Mouse (Mus musculus) liver, postnatal 0 days (tissue): Measurements from ENCODE around the gene Mtrex. TPM values are rescaled to one million over a fixed set of nuclear protein-coding genes. Genes with fewer than 3 reads are reported as not detected.
A peak's percentile ranks its signal among the peaks of the same experiment; 100 is the strongest.

ENCODE experiments used
- ATAC-seq: fragments of 200-750 bp; cut with Nextera tagmentation; 2 replicates; pipeline ENCODE4 v1.8.0; 2017; ENCODE audit warnings: mild to moderate bottlenecking, moderate library complexity
- DNase-seq: peaks from one replicate; pipeline ENCODE4 v3.0.0-alpha.2; 2016
- H3K27ac ChIP-seq: fragments of 300-500 bp; sonication (generic); 2 replicates; pipeline ENCODE4 v1.5.1; 2014; ENCODE audit warnings: antibody characterized with exemption, moderate library complexity, mild to moderate bottlenecking, low read depth
- H3K27me3 ChIP-seq: fragments of 300-500 bp; sonication (generic); 2 replicates; pipeline ENCODE4 v1.6.1; 2014; ENCODE audit warnings: low read length, control low read depth, mixed read lengths; ENCODE audit not compliant: insufficient read depth
- H3K36me3 ChIP-seq: fragments of 300-500 bp; sonication (generic); replicated peaks from 2 replicates; pipeline ENCODE4 v1.6.1; 2014; ENCODE audit warnings: mild to moderate bottlenecking, control low read depth, low read length, moderate library complexity, mixed read lengths; ENCODE audit not compliant: insufficient read depth
- H3K4me1 ChIP-seq: fragments of 300-500 bp; sonication (generic); 2 replicates; pipeline ENCODE4 v1.6.1; 2014; ENCODE audit warnings: antibody characterized with exemption, mild to moderate bottlenecking, control low read depth; ENCODE audit not compliant: insufficient read depth
- H3K4me2 ChIP-seq: fragments of 300-500 bp; sonication (generic); 2 replicates; pipeline ENCODE4 v1.6.1; 2014; ENCODE audit warnings: low read depth, mild to moderate bottlenecking, low read length, moderate library complexity, mixed read lengths
- H3K4me3 ChIP-seq: fragments of 300-500 bp; sonication (generic); 2 replicates; pipeline ENCODE4 v1.5.1; 2014; ENCODE audit warnings: low read depth, low read length
- H3K9ac ChIP-seq: fragments of 300-500 bp; sonication (generic); replicated peaks from 2 replicates; pipeline ENCODE4 v1.6.1; 2014; ENCODE audit warnings: mild to moderate bottlenecking, moderate library complexity
- H3K9me3 ChIP-seq: fragments of 300-500 bp; sonication (generic); 2 replicates; pipeline ENCODE4 v1.6.1; 2016; ENCODE audit warnings: mild to moderate bottlenecking, control low read depth, low read length, mixed read lengths
- CTCF ChIP-seq: sonication (generic); IDR thresholded peaks from 2 replicates; pipeline ENCODE4 v1.5.1; 2016; ENCODE audit warnings: antibody characterized with exemption, low read depth
- EP300 ChIP-seq: IDR thresholded peaks from 2 replicates; pipeline ENCODE4 v1.6.1; 2016; ENCODE audit warnings: antibody characterized with exemption, low read depth, mild to moderate bottlenecking
- WGBS: fragments of 180-500 bp; shearing (Covaris S2); extraction: QIAGEN DNeasy Blood & Tissue Kit; methylation state at CpG from one replicate; pipeline ENCODE4 v1.1.7; 2014; ENCODE audit not compliant: insufficient replicate concordance; 5-methylcytosine and 5-hydroxymethylcytosine counted together
- polyA plus RNA-seq: library from polyadenylated mRNA; unstranded; fragments of >200 nt; fragmentation: Nextera tagmentation; extraction: Ambion mirVana; gene quantifications from 2 replicates; pipeline ENCODE4 v1.2.1, GENCODE M21; 2015

Gene Mtrex
- polyA plus RNA-seq, 1 experiment from 2014 or later: 13.8 TPM

DNA sequence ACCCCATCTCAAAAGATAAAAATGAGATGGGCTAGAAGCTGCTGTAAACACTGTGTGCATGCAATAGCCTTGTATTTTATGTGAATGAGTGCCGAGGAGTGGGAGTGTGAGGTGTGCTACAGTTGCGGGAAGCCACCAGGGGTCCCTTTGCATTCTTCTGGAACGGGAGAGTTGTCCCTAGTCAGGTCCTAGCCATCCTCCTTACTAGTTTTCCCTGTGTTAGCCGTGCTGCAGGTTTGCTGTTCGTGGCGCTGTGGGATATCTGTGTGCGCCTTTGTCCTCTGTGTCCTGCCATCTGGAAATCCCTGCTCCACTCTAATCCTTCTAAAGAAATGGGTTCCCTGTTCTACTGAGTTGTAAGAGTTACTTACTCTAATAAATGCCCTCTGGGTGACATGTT, 69.3 kb downstream of the Mtrex start:
- DNase-seq: no peak
- H3K27me3 ChIP-seq: no peaks in the 10 kb centered on the region

GRCm38 (mm10) chr13:112854402-112854801, 72.8 kb downstream of the Mtrex start:
- Histone ChIP-seq H3K9ac (no peak overlapping the region), H3K27ac (no peak overlapping the region), H3K4me3 (no peak overlapping the region), H3K36me3 (peaks cover 11% of the 10 kb centered on the region), H3K27me3 (no peaks in the 10 kb centered on the region), H3K9me3 (no peaks in the 10 kb centered on the region), H3K4me1 (no peaks in the 10 kb centered on the region), H3K4me2 (no peak overlapping the region)
- 83% methylated on average over 6 of the region's 6 CpGs for WGBS
- DNase-seq (no peak), ATAC-seq (no peak)
- TF ChIP-seq CTCF: no peak; the same call in 1 of the 2 replicates
- no peak for TF ChIP-seq EP300

More for the DNA sequence above, 69.3 kb downstream of the Mtrex start:
- Histone ChIP-seq H3K4me3 (no peak overlapping the region), H3K27ac (no peak overlapping the region), H3K9me3 (no peaks in the 10 kb centered on the region), H3K4me2 (no peak overlapping the region), H3K36me3 (peaks cover 22% of the 10 kb centered on the region), H3K4me1 (peaks cover 7% of the 10 kb centered on the region; the same call in 1 of the 2 replicates), H3K9ac (no peak overlapping the region)
- ATAC-seq: no peak
- TF ChIP-seq EP300 (no peak), CTCF (no peak)
- WGBS: 93% methylated on average over 7 of the region's 7 CpGs

DNA sequence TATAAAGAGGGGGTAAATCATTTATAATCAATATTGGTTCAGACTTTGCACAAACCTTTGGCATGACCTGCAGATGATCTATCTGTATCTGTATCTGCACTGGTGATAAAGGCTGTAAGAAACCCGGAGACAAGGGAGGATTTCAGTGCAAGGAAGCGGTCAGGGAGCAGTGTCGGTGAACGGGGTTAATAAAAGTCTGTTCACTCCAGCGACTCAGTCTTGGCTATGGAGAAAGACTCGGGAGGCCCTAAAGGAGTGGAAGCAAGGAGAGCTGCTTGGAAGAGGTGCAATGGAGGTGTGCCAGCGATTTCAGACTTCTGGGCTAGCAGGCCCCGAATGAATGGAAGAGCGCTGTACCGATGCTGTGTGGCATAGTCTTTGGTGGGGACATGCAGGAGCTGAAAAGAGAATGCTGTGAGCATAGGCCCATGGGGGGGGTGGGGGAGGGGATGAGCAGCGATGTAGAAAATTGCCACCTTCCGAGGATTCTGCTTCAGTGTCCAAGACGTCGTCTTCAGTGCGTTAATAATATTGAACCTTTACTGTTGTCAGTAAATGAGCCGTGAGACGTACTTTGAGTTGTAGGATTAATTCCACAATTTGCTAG, 73.4 kb downstream of the Mtrex start:
- TF ChIP-seq EP300: no peak
- TF ChIP-seq CTCF: no peak
- Histone ChIP-seq H3K4me3 (no peak overlapping the region), H3K36me3 (peaks cover 7% of the 10 kb centered on the region), H3K4me1 (no peaks in the 10 kb centered on the region), H3K27ac (no peak overlapping the region), H3K4me2 (no peak overlapping the region), H3K9ac (no peak overlapping the region), H3K27me3 (no peaks in the 10 kb centered on the region), H3K9me3 (no peaks in the 10 kb centered on the region)
- DNase-seq: no peak
- ATAC-seq: no peak
- WGBS: 82% methylated on average over 17 of the region's 17 CpGs

DNA sequence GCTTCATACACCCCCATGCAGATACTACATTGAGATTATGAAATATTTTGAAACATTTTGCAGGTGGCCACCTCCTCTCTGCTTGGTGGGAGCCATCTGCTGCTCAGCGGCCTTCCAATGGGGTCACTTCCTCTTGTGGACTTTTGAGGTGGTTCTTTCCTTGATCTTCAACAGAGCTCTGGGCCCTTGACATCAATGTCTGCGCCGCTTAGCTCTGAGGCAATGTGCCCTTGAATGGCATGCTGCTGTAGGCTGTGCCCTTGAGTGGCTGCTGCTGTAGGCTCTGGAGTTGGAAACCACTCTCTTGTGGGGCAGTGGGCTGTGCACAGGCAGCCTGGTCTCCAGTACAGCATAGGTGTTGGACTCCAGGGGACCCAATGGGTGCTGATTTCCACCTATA, 81.3 kb downstream of the Mtrex start:
- H3K9ac ChIP-seq: no peak overlapping the region
- no peak overlapping the region for H3K4me3 ChIP-seq
- 86% methylated on average over 3 of the region's 3 CpGs for WGBS
- no peak for TF ChIP-seq EP300
- no peak for TF ChIP-seq CTCF
- ATAC-seq (no peak), DNase-seq (no peak)
- H3K4me2 ChIP-seq: no peak overlapping the region
- H3K36me3 ChIP-seq: peaks cover 13% of the 10 kb centered on the region; the same call in 1 of the 2 replicates
- no peaks in the 10 kb centered on the region for H3K27me3 ChIP-seq
- H3K27ac ChIP-seq: no peak overlapping the region
- H3K4me1 ChIP-seq: no peaks in the 10 kb centered on the region
- H3K9me3 ChIP-seq: no peaks in the 10 kb centered on the region; the same call in 1 of the 2 replicates

DNA sequence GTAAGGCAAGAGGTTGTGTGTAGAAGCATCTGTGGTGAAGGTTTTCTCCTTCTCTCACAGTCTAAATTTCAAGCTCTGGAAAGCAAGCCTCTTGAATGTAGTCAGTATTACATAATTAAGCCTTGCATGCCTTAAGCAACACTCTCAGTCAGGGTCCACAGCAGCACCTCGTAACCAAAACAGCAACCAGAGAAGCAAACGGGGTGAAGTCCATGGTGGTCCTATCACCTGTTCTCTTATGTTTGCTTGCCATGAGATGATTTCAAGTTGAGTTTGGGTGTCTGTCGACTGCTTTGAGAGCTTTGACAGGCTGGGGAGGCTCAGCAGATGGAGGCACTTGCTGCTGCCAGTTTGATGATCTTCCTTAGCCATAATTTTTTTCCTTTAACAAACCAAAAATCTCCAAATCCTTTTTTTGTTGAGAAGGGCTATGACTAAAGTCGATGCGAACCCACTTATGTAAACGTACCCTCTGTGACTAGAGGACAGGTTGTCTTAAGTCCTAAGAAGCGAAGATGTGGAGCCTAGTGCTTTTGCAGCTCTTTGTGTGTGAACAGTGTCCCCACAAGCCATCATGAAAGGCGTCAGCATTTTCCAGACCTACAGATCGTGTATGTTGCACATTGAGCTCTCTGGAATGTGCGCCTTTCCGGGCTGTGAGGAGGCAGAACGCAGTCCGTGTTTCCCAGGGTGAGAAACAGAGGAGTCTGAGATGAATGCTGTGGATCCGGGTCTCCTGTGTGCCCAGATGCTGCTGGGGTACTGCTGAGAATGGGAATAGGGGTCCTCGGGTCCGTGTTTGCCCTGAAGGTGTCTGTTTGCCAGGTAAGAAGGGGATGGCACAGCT, 86.7 kb downstream of the Mtrex start:
- 87% methylated on average over 16 of the region's 16 CpGs for WGBS
- Histone ChIP-seq H3K4me1 (peaks cover 14% of the 10 kb centered on the region), H3K27ac (no peak overlapping the region), H3K36me3 (peaks cover 6% of the 10 kb centered on the region; the same call in 1 of the 2 replicates), H3K9me3 (no peaks in the 10 kb centered on the region; the same call in 1 of the 2 replicates), H3K27me3 (no peaks in the 10 kb centered on the region), H3K4me2 (no peak overlapping the region), H3K4me3 (no peak overlapping the region), H3K9ac (no peak overlapping the region)
- DNase-seq (no peak), ATAC-seq (no peak)
- TF ChIP-seq EP300 (no peak), CTCF (no peak)

DNA sequence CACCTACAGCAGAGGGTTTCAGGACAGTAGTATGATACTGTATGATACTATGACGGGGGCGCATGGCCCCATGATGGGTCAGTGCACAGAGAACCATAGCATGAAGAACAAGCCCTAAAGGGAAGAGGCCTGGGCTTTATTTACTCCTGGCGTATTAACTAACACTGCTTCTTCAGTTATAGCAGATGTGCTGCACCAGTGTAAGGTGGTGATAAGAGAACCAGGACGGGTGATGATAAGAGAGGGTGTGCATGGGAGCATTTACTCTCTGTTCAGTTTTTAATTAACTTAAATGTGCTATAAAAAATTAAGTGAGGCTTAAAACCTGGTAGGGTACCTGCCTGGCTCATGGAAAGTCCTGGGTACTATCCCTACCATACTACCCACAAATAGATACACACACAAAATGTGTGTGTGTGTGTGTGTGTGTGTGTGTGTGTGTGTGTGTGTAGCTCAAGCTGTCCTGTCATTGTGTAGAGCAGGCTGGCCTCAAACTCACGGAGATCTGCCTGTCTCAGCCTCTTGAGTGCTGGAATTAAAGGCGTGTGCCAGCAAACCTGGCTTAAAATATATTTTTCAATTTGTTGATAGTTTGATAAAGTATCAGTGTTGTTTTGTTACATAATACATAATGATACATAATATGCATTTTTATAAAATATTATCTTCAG, 88.5 kb downstream of the Mtrex start:
- H3K9ac ChIP-seq: no peak overlapping the region; the same call in 1 of the 2 replicates
- H3K27ac ChIP-seq: peak overlapping the region; percentile 62
- DNase-seq (peak; percentile 23), ATAC-seq (peak; percentile 97)
- H3K27me3 ChIP-seq: no peaks in the 10 kb centered on the region
- TF ChIP-seq CTCF: no peak
- peak; percentile 97 for TF ChIP-seq EP300
- H3K36me3 ChIP-seq: 0 out of 2 replicates have a peak, but pooled peaks cover 4% of the 10 kb centered on the region
- H3K9me3 ChIP-seq: no peaks in the 10 kb centered on the region
- H3K4me2 ChIP-seq: peak overlapping the region; percentile 48
- 65% methylated on average over 6 of the region's 6 CpGs for WGBS
- H3K4me3 ChIP-seq: no peak overlapping the region
- peaks cover 22% of the 10 kb centered on the region for H3K4me1 ChIP-seq
